Mouse (Mus musculus) intestine, embryonic 15.5 days (tissue): Measurements from ENCODE around the gene Lpar2. TPM values are rescaled to one million over a fixed set of nuclear protein-coding genes. Genes with fewer than 3 reads are reported as not detected.

Experiments used
- ATAC-seq: fragments of 200-750 bp; cut with Nextera tagmentation; 2 replicates; pipeline ENCODE4 v1.8.0; 2017; ENCODE audit warnings: moderate TSS enrichment, moderate library complexity
- H3K27ac ChIP-seq: fragments of 300-500 bp; sonication (generic); 2 replicates; pipeline ENCODE4 v1.5.1; 2015; ENCODE audit warnings: mild to moderate bottlenecking, inconsistent platforms
- H3K27me3 ChIP-seq: fragments of 300-500 bp; sonication (generic); replicated peaks from 2 replicates; pipeline ENCODE4 v1.6.1; 2015; ENCODE audit warnings: inconsistent platforms
- H3K36me3 ChIP-seq: fragments of 300-500 bp; sonication (generic); 2 replicates; pipeline ENCODE4 v1.6.1; 2015; ENCODE audit warnings: inconsistent platforms
- H3K4me1 ChIP-seq: fragments of 300-500 bp; sonication (generic); replicated peaks from 2 replicates; pipeline ENCODE4 v1.6.1; 2015; ENCODE audit warnings: inconsistent platforms
- H3K4me2 ChIP-seq: fragments of 300-500 bp; sonication (generic); replicated peaks from 2 replicates; pipeline ENCODE4 v1.6.1; 2015; ENCODE audit warnings: mild to moderate bottlenecking, inconsistent platforms
- H3K4me3 ChIP-seq: fragments of 300-500 bp; sonication (generic); replicated peaks from 2 replicates; pipeline ENCODE4 v1.5.1; 2015; ENCODE audit warnings: inconsistent platforms
- H3K9ac ChIP-seq: fragments of 300-500 bp; sonication (generic); 2 replicates; pipeline ENCODE4 v1.6.1; 2015; ENCODE audit warnings: inconsistent platforms
- H3K9me3 ChIP-seq: fragments of 300-500 bp; sonication (generic); 2 replicates; pipeline ENCODE4 v1.6.1; 2016; ENCODE audit warnings: inconsistent platforms
- WGBS: fragments of 180-500 bp; shearing (Covaris S2); methylation state at CpG from one replicate; pipeline ENCODE4 v1.1.7; 2015; 5-methylcytosine and 5-hydroxymethylcytosine counted together
- polyA plus RNA-seq: library from polyadenylated mRNA; unstranded; fragments of >200 nt; fragmentation: Nextera tagmentation; extraction: Ambion mirVana; gene quantifications from 2 replicates; pipeline ENCODE4 v1.2.1, GENCODE M21; 2015

Lpar2 gene
- polyA plus RNA-seq, 1 experiment from 2014 or later, result 0.41 TPM

DNA sequence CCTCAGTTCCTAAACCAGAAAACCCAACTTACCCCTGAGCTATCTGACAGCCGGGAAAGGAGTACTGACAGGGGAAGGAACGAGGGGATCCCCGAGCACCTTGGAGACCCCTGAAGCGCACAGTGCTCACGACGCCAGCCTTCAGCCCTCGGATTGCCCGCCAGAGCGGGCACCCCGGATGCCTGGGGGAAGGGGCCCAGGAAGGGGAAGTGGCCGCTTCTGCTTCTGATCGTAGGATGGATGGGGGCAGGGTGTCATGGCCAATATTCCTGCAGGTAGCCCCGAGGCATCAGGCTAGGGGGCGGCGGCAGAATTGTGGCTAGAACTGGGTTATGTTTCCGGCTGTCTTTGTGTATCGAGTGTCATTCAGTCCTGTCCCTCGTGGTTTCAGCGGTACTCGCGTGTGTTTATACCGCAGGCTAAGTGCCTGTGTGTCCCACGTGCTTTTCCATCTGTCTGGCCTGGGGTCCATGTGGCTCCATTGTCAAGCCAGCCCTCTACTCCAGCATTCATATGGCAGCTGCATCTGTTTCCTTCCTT lies 13.3 kb upstream of the Lpar2 start:
- peak overlapping the region; percentile 97 for H3K4me2 ChIP-seq
- H3K36me3 ChIP-seq, result peaks cover 25% of the 10 kb centered on the region
- H3K27me3 ChIP-seq, result no peaks in the 10 kb centered on the region
- peak overlapping the region; percentile 74 for H3K9ac ChIP-seq
- peak overlapping the region; percentile 61 for H3K4me3 ChIP-seq
- ATAC-seq, result peak; percentile 57
- 3% methylated on average over 23 of the region's 23 CpGs for WGBS
- H3K9me3 ChIP-seq, result no peaks in the 10 kb centered on the region
- peaks cover 3% of the 10 kb centered on the region; the same call in 1 of the 2 replicates for H3K4me1 ChIP-seq
- no peak overlapping the region for H3K27ac ChIP-seq

DNA sequence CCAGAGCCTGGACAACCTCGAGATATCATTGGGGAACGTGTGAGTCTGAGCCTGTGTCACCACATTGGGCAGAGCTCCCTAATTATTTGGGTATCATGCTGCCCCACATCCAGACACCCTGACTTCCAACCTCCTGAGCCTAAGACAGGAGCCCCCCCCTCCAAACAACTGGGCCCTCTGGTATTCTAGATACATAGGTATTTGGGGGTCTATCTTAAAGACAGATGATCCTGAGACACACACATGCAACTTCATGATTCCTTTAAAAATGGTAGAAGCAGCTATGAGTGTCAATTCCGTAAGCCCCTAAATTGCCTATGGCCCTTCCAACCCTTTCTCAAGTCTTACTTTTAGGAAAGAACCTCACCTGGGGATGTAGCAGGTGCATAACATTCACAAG lies 12.4 kb upstream of the Lpar2 start:
- H3K4me2 ChIP-seq, result peak overlapping the region; percentile 97; the same call in 1 of the 2 replicates
- ATAC-seq, result no peak
- no peak overlapping the region for H3K9ac ChIP-seq
- no peaks in the 10 kb centered on the region for H3K27me3 ChIP-seq
- peaks cover 3% of the 10 kb centered on the region; the same call in 1 of the 2 replicates for H3K4me1 ChIP-seq
- no peak overlapping the region for H3K4me3 ChIP-seq
- WGBS, result 67% methylated on average over 3 of the region's 3 CpGs
- peaks cover 25% of the 10 kb centered on the region for H3K36me3 ChIP-seq
- H3K27ac ChIP-seq, result no peak overlapping the region
- no peaks in the 10 kb centered on the region for H3K9me3 ChIP-seq

DNA sequence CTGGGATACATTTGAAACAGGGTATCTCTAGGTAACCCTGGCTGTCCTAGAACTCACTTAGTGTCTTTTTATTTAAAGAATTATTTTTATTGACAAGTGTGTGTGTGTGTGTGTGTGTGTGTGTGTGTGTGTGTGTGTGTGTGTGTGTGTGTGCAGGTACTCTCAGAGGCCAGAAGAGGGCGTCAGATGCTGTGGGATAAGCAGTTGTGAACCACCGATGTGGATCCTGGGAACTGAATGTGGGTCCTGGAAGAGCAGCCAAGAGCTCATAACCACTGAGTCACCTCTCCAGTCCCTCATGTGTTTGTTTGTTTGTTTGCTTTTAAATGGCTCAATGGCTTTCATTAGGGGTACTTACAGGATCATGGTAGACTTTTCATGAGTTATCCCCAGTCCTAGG lies 7.3 kb upstream of the Lpar2 start:
- no peak overlapping the region for H3K4me2 ChIP-seq
- H3K27ac ChIP-seq, result no peak overlapping the region
- H3K27me3 ChIP-seq, result no peaks in the 10 kb centered on the region
- peaks cover 5% of the 10 kb centered on the region for H3K36me3 ChIP-seq
- no peak overlapping the region for H3K9ac ChIP-seq
- no peaks in the 10 kb centered on the region for H3K4me1 ChIP-seq
- H3K4me3 ChIP-seq, result no peak overlapping the region
- no peaks in the 10 kb centered on the region for H3K9me3 ChIP-seq
- ATAC-seq, result no peak
- WGBS, result 80% methylated on average over 2 of the region's 2 CpGs

DNA sequence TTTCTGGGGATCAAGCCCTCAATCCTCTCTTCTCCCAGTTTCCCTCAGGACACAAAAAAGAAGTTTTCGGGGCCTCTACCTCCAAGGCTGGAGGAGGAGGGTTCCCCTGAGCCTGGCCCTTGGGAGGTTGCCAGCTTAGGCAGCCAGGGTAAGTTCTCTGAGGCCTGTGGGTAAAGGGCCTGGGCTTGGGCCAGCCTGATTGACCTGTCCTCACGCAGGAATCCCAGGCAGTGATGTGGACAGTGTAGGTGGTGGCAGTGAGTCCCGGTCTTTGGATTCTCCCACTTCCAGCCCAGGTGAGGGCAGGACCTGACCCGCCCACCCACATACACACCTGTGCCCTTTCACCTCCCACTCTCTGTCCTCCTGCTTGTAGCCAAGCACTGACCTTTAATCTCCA lies 6.8 kb upstream of the Lpar2 start:
- Histone ChIP-seq H3K4me3 (no peak overlapping the region), H3K4me2 (no peak overlapping the region), H3K9ac (no peak overlapping the region), H3K36me3 (peaks cover 5% of the 10 kb centered on the region), H3K9me3 (no peaks in the 10 kb centered on the region), H3K27me3 (no peaks in the 10 kb centered on the region), H3K4me1 (no peaks in the 10 kb centered on the region), H3K27ac (no peak overlapping the region)
- ATAC-seq, result no peak
- WGBS, result 86% methylated on average over 4 of the region's 4 CpGs

DNA sequence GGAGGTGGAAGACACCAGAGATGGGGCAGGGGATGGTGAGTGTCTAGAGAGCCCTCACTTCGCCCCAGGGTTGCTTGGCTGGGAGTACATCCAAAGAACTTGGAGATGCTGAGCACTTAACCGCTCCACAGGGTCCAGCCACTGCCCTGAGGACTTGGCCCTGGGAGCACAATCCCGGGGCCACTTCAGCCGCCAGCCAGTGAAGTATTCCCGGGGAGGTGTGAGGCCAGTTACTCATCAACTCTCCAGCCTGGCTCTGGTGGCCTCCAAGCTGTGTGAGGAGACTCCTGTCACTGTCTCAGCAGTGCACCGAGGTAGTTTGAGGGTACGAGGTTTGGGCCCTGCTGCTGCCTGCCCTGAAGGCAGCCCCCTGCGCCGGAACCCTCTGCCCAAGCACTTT lies 1.8 kb upstream of the Lpar2 start:
- WGBS, result 73% methylated on average over 9 of the region's 9 CpGs

DNA sequence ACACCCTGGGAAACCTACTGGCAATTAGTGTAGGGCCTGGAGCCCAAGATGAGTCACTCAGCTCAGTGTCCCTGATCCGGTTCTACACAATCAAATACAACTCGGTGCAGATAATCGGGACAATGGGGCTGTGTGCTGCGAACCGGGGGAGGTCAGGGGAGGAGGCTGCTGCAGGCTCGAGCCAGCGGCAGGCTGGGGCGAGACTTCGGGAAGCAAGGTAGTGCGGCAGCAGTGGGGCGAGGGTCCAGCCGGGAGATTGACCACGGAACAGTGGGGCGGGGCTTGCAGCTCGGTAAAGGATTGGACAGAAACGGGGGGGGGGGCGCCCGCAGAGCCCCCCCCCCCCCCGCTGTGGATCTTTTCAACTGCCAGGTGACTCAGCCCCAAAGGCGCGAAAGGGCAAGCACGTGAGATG lies 251 bp upstream of the Lpar2 start:
- peak overlapping the region; percentile 72 for H3K9ac ChIP-seq
- peaks cover 7% of the 10 kb centered on the region; the same call in 1 of the 2 replicates for H3K36me3 ChIP-seq
- peak overlapping the region; percentile 63 for H3K4me3 ChIP-seq
- WGBS, result under 1% methylated on average over 15 of the region's 22 CpGs
- H3K27me3 ChIP-seq, result no peaks in the 10 kb centered on the region
- H3K4me2 ChIP-seq, result peak overlapping the region; percentile 88
- H3K27ac ChIP-seq, result 0 out of 2 replicates have a peak overlapping the region, but pooled peaks have one; percentile 68
- no peaks in the 10 kb centered on the region for H3K9me3 ChIP-seq
- peaks cover 25% of the 10 kb centered on the region; the same call in 1 of the 2 replicates for H3K4me1 ChIP-seq
- peak; percentile 70 for ATAC-seq

More for the DNA sequence above, 1.8 kb upstream of the Lpar2 start:
- no peak overlapping the region for H3K4me3 ChIP-seq
- H3K9ac ChIP-seq, result no peak overlapping the region
- ATAC-seq, result no peak
- H3K4me1 ChIP-seq, result peaks cover 25% of the 10 kb centered on the region; the same call in 1 of the 2 replicates
- H3K9me3 ChIP-seq, result no peaks in the 10 kb centered on the region
- H3K27ac ChIP-seq, result no peak overlapping the region
- H3K27me3 ChIP-seq, result no peaks in the 10 kb centered on the region
- no peak overlapping the region for H3K4me2 ChIP-seq
- H3K36me3 ChIP-seq, result peaks cover 5% of the 10 kb centered on the region

DNA sequence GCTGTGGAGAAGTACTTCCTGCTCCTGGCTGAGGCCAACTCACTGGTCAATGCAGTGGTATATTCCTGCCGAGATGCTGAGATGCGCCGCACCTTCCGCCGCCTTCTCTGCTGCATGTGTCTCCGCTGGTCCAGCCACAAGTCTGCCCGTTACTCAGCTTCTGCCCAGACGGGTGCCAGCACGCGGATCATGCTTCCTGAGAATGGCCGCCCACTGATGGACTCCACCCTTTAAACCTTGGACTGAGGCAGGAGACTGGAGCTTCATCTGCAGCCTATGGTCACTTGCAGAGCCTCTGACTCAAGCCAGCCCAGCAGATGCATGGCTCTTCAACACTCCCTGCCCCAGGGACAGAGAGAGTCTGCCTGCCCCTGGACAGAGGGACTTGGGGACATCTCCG lies 4.1 kb downstream of the Lpar2 start:
- Histone ChIP-seq H3K9ac (no peak overlapping the region), H3K27me3 (no peaks in the 10 kb centered on the region), H3K4me2 (no peak overlapping the region), H3K9me3 (no peaks in the 10 kb centered on the region), H3K4me3 (no peak overlapping the region), H3K36me3 (0 out of 2 replicates have a peak, but pooled peaks cover 3% of the 10 kb centered on the region), H3K4me1 (peaks cover 25% of the 10 kb centered on the region; the same call in 1 of the 2 replicates), H3K27ac (no peak overlapping the region)
- 90% methylated on average over 12 of the region's 12 CpGs for WGBS
- no peak for ATAC-seq

DNA sequence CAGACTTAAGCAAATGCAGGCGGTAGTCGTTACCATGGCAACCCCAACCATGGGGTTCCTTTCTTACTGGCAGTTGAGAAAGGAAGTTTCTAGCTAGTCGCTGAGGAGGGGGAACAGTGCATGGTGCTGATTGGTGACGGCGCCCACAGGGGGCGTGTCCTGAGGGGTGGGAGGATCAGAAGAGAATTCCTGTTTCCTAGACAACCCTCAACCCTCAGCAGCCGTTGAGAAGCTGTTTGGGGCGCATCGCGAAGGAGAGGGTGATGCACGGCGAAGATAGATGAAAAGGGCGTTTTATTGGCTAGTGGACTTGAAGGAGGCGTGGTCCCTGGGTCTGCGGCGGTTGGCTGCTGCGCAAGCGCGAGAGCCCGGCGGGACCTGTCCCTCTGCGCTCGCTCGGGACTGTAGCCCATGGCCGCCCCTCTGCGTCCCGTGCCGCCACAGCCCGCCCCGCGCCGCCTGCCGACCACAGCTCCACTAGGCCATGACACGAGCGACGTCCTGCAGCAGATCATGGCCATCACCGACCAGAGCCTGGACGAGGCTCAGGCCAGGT lies 10.1 kb downstream of the Lpar2 start, which contains the start of gene Pbx4:
Pbx4 (plus strand) TSS at position 194 of the 556 bp plus-strand sequence.
- Histone ChIP-seq H3K27me3 (no peaks in the 10 kb centered on the region), H3K4me1 (peaks cover 6% of the 10 kb centered on the region), H3K36me3 (no peaks in the 10 kb centered on the region), H3K9me3 (no peaks in the 10 kb centered on the region), H3K4me3 (peak within 1 kb of the TSS; percentile 61), H3K9ac (peak within 1 kb of the TSS; percentile 57), H3K27ac (no peak within 1 kb of the TSS), H3K4me2 (peak within 1 kb of the TSS; percentile 96)
- under 1% methylated on average over 38 of the region's 38 CpGs for WGBS
- ATAC-seq, result peak; percentile 96

DNA sequence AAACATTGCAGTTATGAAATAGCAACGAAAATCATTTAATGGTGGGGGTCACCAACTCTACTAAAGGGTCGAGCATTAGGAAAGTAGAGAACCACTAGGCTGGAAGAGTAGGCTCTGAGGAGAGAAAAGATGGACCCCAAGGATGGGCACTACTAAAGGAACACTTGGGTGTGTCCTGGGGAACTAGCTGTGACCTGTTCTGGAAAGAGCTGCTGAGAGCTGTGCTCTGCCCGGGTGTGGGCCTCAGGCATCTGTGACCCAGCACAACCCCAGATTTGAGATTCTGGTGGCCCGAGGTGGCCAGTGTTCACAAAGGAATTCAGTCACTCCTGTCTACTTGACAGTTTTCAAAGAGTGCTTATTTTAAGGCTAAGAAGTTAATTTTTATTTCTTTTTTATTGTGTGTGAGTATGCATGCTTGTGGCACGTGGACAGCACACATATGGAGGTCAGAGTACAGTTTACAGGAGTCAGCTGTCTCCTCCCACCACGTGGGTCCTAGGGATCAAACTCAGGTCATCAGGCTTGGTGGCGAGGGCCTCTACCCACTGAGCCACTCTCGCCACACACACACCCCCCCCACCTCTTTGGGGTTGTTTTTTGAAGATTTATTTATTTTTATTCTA lies 14.9 kb downstream of the Lpar2 start:
- Histone ChIP-seq H3K4me2 (no peak overlapping the region), H3K27ac (no peak overlapping the region), H3K9me3 (no peaks in the 10 kb centered on the region), H3K9ac (no peak overlapping the region), H3K4me1 (peaks cover 6% of the 10 kb centered on the region), H3K4me3 (no peak overlapping the region), H3K36me3 (no peaks in the 10 kb centered on the region), H3K27me3 (no peaks in the 10 kb centered on the region)
- peak; percentile 55; the same call in 1 of the 2 replicates for ATAC-seq
- 64% methylated on average over 8 of the region's 8 CpGs for WGBS

DNA sequence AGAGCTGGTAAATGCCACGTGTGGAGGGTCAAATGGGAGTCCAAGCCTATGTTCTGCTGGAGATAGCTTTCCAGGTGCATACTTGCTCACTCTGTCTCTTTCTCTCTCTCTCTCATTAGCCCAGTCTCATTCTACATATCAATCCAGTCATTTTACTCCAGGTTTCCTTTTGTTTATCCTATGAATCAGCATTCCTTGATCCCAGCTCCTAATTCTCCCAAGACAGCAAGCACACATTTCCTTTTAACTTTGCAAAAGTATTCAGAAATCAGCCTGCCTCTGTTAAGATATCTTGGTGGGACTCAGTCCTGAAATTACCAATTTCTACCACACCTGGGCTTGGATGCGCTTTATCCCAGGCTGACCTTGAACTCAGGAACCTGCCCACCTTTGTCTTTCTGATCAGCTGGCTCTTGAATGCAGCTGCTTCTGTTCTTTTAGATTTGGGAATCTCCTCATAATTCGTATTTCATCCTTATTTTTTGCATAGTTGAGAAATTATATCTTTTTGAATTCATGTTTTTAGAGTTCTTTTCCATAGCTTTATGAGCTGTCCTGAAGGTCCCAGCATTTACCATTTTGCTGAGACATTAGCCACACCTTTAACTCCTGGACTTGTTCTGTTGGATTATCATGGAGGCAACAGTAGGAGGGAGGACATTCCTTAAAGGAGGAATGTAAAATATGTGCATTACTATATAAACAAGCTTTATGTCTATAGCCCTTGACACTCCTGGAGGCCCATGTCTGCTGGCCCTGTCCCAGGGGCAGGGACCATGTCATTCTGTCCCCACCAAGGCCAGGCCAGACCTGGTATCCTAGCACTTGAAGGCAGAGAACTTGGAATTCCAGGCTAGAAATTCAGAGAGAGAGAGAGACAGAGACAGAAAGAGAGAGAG lies 25.2 kb downstream of the Lpar2 start:
- Histone ChIP-seq H3K36me3 (no peaks in the 10 kb centered on the region), H3K4me1 (no peaks in the 10 kb centered on the region), H3K27me3 (no peaks in the 10 kb centered on the region), H3K9ac (no peak overlapping the region), H3K4me2 (no peak overlapping the region), H3K4me3 (no peak overlapping the region), H3K9me3 (no peaks in the 10 kb centered on the region), H3K27ac (no peak overlapping the region)
- ATAC-seq, result no peak
- 68% methylated on average over 3 of the region's 3 CpGs for WGBS

DNA sequence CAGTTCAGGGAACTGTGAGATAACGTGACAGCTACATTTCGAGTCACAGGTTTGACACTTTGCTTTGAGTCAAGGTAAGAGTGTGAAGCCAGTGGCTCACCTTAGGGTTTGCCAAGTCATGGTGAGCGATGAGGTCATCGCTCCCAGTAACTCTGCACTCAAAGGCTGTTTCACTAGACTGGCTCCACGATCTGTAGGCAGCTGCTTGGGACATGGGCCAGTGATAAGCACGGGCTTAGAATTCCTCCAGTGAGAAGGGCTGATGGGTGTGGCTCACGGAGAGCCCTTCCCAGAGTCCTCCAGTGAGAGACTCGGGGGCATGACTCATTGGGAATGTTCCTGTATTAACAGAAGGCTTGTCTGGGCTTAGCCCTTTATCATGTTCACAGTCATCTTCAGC lies 26.7 kb downstream of the Lpar2 start:
- Histone ChIP-seq H3K27me3 (no peaks in the 10 kb centered on the region), H3K4me1 (no peaks in the 10 kb centered on the region), H3K4me2 (no peak overlapping the region), H3K36me3 (no peaks in the 10 kb centered on the region), H3K4me3 (no peak overlapping the region), H3K9me3 (no peaks in the 10 kb centered on the region), H3K27ac (no peak overlapping the region), H3K9ac (no peak overlapping the region)
- WGBS, result 60% methylated on average over 8 of the region's 8 CpGs
- peak; percentile 90 for ATAC-seq

DNA sequence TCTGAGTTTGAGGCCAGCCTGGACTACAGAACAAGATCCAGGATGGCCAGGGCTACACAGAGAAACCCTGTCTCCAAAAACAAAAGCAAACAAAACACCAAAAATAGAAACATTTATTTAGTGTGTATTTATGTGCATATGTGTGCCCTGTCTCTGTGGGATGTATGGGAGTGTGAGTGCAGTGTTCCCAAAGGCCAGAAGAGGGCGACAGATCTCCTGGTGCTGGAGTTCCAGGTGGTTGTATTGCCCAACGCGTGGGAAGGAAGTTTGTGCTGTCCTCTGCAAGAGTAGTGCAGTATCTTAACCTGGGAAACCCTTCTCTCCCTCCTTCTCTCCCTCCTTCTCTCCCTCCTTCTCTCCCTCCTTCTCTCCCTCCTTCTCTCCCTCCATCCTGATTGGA lies 27.7 kb downstream of the Lpar2 start:
- Histone ChIP-seq H3K27me3 (no peaks in the 10 kb centered on the region), H3K4me1 (no peaks in the 10 kb centered on the region), H3K4me3 (no peak overlapping the region), H3K4me2 (no peak overlapping the region), H3K36me3 (no peaks in the 10 kb centered on the region), H3K9me3 (no peaks in the 10 kb centered on the region), H3K27ac (no peak overlapping the region), H3K9ac (no peak overlapping the region)
- 46% methylated on average over 3 of the region's 3 CpGs for WGBS
- ATAC-seq, result no peak
